Mouse (Mus musculus) heart, adult 2 months (tissue): ENCODE results near the gene Cstad. TPM values are rescaled to one million over a fixed set of nuclear protein-coding genes. Genes with fewer than 3 reads are reported as not detected.
A peak's percentile ranks its signal among the peaks of the same experiment; 100 is the strongest.

Source experiments
- DNase-seq, 2 experiments: peaks; one replicate each; pipeline ENCODE4 v3.0.0; 2021
- H3K27ac ChIP-seq: fragments of 200-600 bp; 2 replicates; pipeline ENCODE4 v1.8.1; 2022
- H3K27me3 ChIP-seq: fragments of 200-500 bp; 2 replicates; pipeline ENCODE4 v1.6.1; 2012; ENCODE audit warnings: mild to moderate bottlenecking, low read length, inconsistent platforms, mixed read lengths; ENCODE audit not compliant: control insufficient read depth, insufficient read depth
- H3K36me3 ChIP-seq: fragments of 200-500 bp; 2 replicates; pipeline ENCODE4 v1.6.1; 2012; ENCODE audit warnings: low read length, inconsistent platforms; ENCODE audit not compliant: control insufficient read depth, insufficient read depth
- H3K4me1 ChIP-seq: fragments of 200-500 bp; 2 replicates; pipeline ENCODE4 v1.6.1; 2011; ENCODE audit warnings: low read length; ENCODE audit not compliant: control insufficient read depth, insufficient read depth
- H3K4me3 ChIP-seq: fragments of 200-600 bp; 2 replicates; pipeline ENCODE4 v1.8.1; 2022
- H3K79me2 ChIP-seq: fragments of 200-500 bp; replicated peaks from 2 replicates; pipeline ENCODE4 v1.6.1; 2012; ENCODE audit warnings: mild to moderate bottlenecking, inconsistent platforms, low read length, moderate library complexity, mixed read lengths; ENCODE audit not compliant: control insufficient read depth, insufficient read depth
- H3K9ac ChIP-seq: fragments of 200-500 bp; 2 replicates; pipeline ENCODE4 v1.6.1; 2012; ENCODE audit warnings: low read depth, mild to moderate bottlenecking, control low read depth, inconsistent platforms, low read length, mixed read lengths
- CTCF ChIP-seq: fragments of 200-600 bp; IDR thresholded peaks from 2 replicates; pipeline ENCODE4 v1.8.1; 2022; ENCODE audit warnings: antibody characterized with exemption, mild to moderate bottlenecking, moderate library complexity
- EP300 ChIP-seq: fragments of 200-500 bp; IDR thresholded peaks from 2 replicates; pipeline ENCODE4 v1.6.1; 2011; ENCODE audit warnings: low read depth, low read length, control low read depth; ENCODE audit not compliant: insufficient read depth
- POLR2A ChIP-seq: fragments of 200-500 bp; IDR thresholded peaks from 2 replicates; pipeline ENCODE4 v1.6.1; 2011; ENCODE audit warnings: mild to moderate bottlenecking, low read depth, low read length, control low read depth; ENCODE audit not compliant: insufficient read depth
- WGBS: fragments of 180-500 bp; shearing (Covaris S2); methylation state at CpG from one replicate; pipeline ENCODE4 v1.1.7; 2018; 5-methylcytosine and 5-hydroxymethylcytosine counted together
- intact Hi-C: fragments of 180-260 bp; cut with DNase I; formaldehyde crosslinking; loops from one replicate; pipeline ENCODE4 v1.15.1; 2025
- polyA plus RNA-seq: library from polyadenylated mRNA; depleted of rRNA; stranded (reverse); fragments of >200 nt; gene quantifications from 2 replicates; pipeline ENCODE4 v1.2.3, GENCODE M21; 2012
- total RNA-seq, 2 experiments: library from RNA; stranded (reverse); gene quantifications; 2 replicates each; pipeline ENCODE4 v1.2.3; 2021

Cstad gene
- total and polyA plus RNA-seq, 3 experiments = 0.73 to 1.0 (median 0.76) TPM

DNA sequence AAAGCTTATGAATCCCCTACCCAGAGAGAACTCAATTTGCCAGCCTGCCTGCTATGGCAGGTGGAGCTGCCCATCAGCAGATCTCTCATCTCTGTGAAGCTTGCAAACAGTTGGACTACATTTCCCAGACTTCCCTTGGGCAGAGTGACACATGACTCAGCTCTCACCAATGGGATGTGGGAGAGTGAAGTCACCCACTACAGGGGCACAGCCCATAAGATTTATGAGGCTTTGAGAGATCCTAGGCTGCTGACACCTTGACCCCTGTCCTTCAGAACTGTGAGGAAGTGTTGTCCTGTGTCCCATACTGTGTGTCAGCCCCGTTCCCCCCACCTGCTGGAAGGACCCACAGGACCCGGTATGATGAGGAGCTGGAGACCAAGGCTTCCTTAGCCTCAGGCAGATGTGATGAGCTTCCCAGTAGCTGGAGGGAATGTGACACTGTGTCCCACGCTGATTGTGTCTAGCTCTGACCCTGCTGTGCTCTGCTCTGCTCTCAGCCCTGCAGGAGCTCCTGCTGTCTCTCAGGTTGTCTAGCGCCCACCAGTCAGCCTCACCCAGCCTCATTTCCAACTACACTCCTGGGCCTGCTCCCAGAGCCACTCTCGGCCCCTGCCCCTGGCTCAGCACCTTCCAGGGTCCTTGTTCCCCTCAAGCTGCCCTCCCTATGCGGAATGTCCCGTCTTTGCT, 40.8 kb upstream of the Cstad start:
- H3K27me3 ChIP-seq = no peaks in the 10 kb centered on the region
- 68% methylated on average over 7 of the region's 7 CpGs for WGBS
- no peaks in the 10 kb centered on the region for H3K36me3 ChIP-seq
- TF ChIP-seq CTCF = no peak
- no peak for TF ChIP-seq EP300
- TF ChIP-seq POLR2A = no peak
- DNase-seq = peak; percentile 54 to 58
- H3K9ac ChIP-seq = no peak overlapping the region
- H3K79me2 ChIP-seq = no peaks in the 10 kb centered on the region
- no peak overlapping the region for H3K27ac ChIP-seq
- peaks cover 13% of the 10 kb centered on the region for H3K4me1 ChIP-seq
- intact Hi-C loops = no loop called here
- no peak overlapping the region for H3K4me3 ChIP-seq

DNA sequence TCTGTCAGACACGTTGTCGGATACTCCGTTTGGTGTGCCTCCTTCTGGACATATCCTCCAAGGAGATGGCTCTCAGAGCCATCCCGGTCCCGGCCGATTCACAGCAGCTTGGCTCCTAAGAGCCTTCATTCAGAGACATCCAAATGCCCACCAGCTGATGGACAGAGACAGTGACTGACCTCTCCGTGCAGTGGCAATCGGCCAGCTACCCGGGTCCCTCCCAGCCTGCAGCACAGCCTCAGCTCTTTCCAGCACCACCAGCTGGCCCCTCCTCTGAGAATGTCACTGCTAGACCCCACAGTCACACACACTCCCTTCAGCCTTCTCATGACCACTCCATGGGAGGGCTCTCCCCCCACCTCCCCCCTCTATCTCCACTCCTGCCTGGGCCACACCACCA, 39.6 kb upstream of the Cstad start:
- no peak overlapping the region for H3K4me3 ChIP-seq
- no peaks in the 10 kb centered on the region for H3K27me3 ChIP-seq
- H3K9ac ChIP-seq = no peak overlapping the region
- no peak for DNase-seq
- H3K27ac ChIP-seq = no peak overlapping the region
- no peak for TF ChIP-seq CTCF
- TF ChIP-seq POLR2A = no peak
- no peak for TF ChIP-seq EP300
- H3K36me3 ChIP-seq = no peaks in the 10 kb centered on the region
- 75% methylated on average over 9 of the region's 9 CpGs for WGBS
- intact Hi-C loops = no loop called here
- peaks cover 7% of the 10 kb centered on the region for H3K4me1 ChIP-seq
- H3K79me2 ChIP-seq = no peaks in the 10 kb centered on the region

DNA sequence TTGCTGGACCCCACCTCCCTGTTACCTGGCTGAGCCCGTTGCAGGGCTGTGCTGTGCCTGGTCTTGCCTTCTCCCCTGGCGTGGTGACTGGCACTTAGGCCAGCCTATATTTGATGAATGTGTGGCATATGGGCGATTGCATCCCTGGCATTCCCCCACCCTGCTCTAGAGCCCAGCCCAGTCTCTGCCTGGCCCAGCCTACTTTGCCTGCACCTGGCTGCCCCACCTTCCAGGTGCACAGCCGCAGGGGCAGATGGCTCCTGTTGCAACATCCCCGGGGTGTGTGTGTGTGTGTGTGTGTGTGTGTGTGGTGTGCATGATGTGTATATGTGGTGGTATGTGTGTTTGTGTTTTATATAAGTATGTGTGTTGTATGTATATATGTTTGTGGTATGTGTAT, 38.3 kb upstream of the Cstad start:
- H3K27ac ChIP-seq = no peak overlapping the region
- peaks cover 3% of the 10 kb centered on the region for H3K4me1 ChIP-seq
- H3K79me2 ChIP-seq = no peaks in the 10 kb centered on the region
- no peak overlapping the region for H3K9ac ChIP-seq
- 89% methylated on average over 5 of the region's 5 CpGs for WGBS
- intact Hi-C loops = no loop called here
- no peaks in the 10 kb centered on the region for H3K27me3 ChIP-seq
- H3K36me3 ChIP-seq = no peaks in the 10 kb centered on the region
- no peak overlapping the region for H3K4me3 ChIP-seq
- DNase-seq = no peak
- TF ChIP-seq CTCF (no peak), POLR2A (no peak), EP300 (no peak)

DNA sequence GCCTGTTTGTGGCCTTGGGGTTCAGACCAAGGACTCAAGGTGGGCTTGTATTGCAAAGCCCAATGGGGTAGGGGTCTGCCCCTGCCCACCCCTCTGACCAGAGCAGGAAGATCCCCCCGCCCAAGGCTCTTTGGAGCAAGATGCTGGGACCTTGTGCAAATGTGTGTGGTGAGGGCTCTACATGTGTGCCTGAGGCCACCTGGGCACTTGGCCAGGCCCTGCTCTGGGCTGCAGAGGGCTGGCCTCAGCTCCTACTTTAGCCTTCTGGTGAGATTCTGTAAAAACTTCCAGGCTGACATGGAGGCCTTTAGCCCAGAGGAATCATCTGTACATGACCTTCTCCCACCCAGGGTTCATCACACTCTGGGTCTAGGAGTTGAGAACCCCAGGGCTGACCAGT, 35.3 kb upstream of the Cstad start:
- DNase-seq = no peak
- TF ChIP-seq CTCF (no peak), EP300 (no peak), POLR2A (no peak)
- H3K4me3 ChIP-seq = no peak overlapping the region
- 100% methylated on average over 1 of the region's 1 CpGs for WGBS
- H3K79me2 ChIP-seq = no peaks in the 10 kb centered on the region
- intact Hi-C loops = no loop called here
- H3K27me3 ChIP-seq = no peaks in the 10 kb centered on the region
- H3K27ac ChIP-seq = no peak overlapping the region
- H3K4me1 ChIP-seq = no peaks in the 10 kb centered on the region
- H3K36me3 ChIP-seq = no peaks in the 10 kb centered on the region
- H3K9ac ChIP-seq = no peak overlapping the region

DNA sequence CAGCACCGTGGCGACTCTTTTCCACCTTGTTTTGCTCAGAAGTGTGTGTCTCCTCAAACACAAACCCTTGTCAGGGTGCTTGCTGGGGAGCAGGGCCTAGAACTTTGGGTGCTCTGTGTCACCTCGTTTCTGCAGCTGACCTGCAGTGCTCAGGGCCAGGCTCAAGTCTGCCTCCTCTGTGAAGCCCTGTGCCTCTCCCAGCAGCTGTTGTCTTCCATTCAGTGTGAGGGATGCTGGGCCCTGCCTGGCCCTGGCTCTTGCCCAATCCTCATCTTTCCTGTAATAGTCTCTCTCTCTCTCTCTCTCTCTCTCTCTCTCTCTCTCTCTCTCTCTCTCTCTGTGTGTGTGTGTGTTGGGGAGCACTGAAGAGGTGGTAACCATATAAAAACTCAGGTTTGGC, 32.3 kb upstream of the Cstad start:
- Histone ChIP-seq H3K27ac (no peak overlapping the region), H3K36me3 (no peaks in the 10 kb centered on the region), H3K79me2 (no peaks in the 10 kb centered on the region), H3K9ac (no peak overlapping the region), H3K4me1 (no peaks in the 10 kb centered on the region), H3K4me3 (no peak overlapping the region), H3K27me3 (no peaks in the 10 kb centered on the region)
- intact Hi-C loops = no loop called here
- no peak for TF ChIP-seq EP300
- no peak for TF ChIP-seq CTCF
- no peak for TF ChIP-seq POLR2A
- no peak for DNase-seq
- WGBS = 82% methylated on average over 3 of the region's 3 CpGs

DNA sequence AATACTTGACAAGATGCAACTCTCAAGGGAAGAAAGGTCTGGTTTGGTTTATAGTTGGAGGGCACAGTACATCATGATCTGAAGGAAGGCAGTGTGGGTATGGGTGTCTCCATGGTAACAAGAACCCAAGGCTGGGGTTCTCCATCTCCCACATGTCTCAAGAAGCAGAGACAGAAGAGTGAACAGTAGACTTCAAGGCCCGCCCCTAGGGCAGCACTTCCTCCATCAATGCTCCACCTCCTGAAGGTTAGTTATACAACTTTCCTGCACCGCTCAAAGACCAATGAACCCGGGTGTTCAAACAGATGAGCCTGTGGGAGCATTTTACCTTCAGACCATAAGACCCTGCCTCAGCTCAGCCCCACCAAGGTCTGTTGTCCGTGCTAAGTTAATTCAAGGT, 23.2 kb upstream of the Cstad start:
- no peak overlapping the region for H3K4me3 ChIP-seq
- H3K27me3 ChIP-seq = no peaks in the 10 kb centered on the region
- no peak for DNase-seq
- intact Hi-C loops = no loop called here
- no peaks in the 10 kb centered on the region for H3K36me3 ChIP-seq
- TF ChIP-seq CTCF (no peak), EP300 (no peak), POLR2A (no peak)
- H3K4me1 ChIP-seq = no peaks in the 10 kb centered on the region
- 92% methylated on average over 4 of the region's 4 CpGs for whole genome bisulfite sequencing
- no peaks in the 10 kb centered on the region for H3K79me2 ChIP-seq
- no peak overlapping the region for H3K9ac ChIP-seq
- H3K27ac ChIP-seq = no peak overlapping the region
